Mouse (Mus musculus) liver, embryonic 14.5 days (tissue): ENCODE data around the gene Ndufb8. TPM values are rescaled to one million over a fixed set of nuclear protein-coding genes. Genes with fewer than 3 reads are reported as not detected.

Experiments used
- ATAC-seq: fragments of 200-750 bp; cut with Nextera tagmentation; 2 replicates; pipeline ENCODE4 v1.8.0; 2017; ENCODE audit warnings: moderate number of reproducible peaks, mild to moderate bottlenecking, moderate library complexity; ENCODE audit not compliant: insufficient read depth
- DNase-seq, 3 experiments: peaks; one replicate each; pipeline ENCODE4 v3.0.0-alpha.2; 2012 to 2013; ENCODE audit warnings: low read depth in 3 of 3, low spot score in 3 of 3
- H3K27ac ChIP-seq: fragments of 300-500 bp; sonication (generic); 2 replicates; pipeline ENCODE4 v1.5.1; 2014; ENCODE audit warnings: moderate library complexity, mild to moderate bottlenecking, control low read depth, inconsistent platforms
- H3K27me3 ChIP-seq: fragments of 300-500 bp; sonication (generic); 2 replicates; pipeline ENCODE4 v1.6.1; 2014; ENCODE audit warnings: mild to moderate bottlenecking, low read length, moderate library complexity; ENCODE audit not compliant: control insufficient read depth, insufficient read depth
- H3K36me3 ChIP-seq: fragments of 300-500 bp; sonication (generic); replicated peaks from 2 replicates; pipeline ENCODE4 v1.6.1; 2014; ENCODE audit warnings: low read depth; ENCODE audit not compliant: control insufficient read depth, insufficient read depth
- H3K4me1 ChIP-seq, 2 experiments: fragments of 200-500 bp in 1 of 2; fragments of 300-500 bp in 1 of 2; sonication (generic) in 1 of 2; replicated peaks; 2 replicates each; pipeline ENCODE4 v1.6.1; 2012 to 2014; ENCODE audit warnings: antibody characterized with exemption in 1 of 2, inconsistent platforms in 1 of 2, low read length in 1 of 2; ENCODE audit not compliant: control insufficient read depth in 2 of 2, insufficient read depth in 2 of 2
- H3K4me2 ChIP-seq: fragments of 300-500 bp; sonication (generic); 2 replicates; pipeline ENCODE4 v1.6.1; 2014; ENCODE audit warnings: low read depth, mild to moderate bottlenecking, control low read depth, moderate library complexity
- H3K4me3 ChIP-seq, 2 experiments: fragments of 200-500 bp in 1 of 2; fragments of 300-500 bp in 1 of 2; sonication (generic) in 1 of 2; 2 replicates each; pipeline ENCODE4 v1.5.1; 2012 to 2014; ENCODE audit warnings: low read depth in 2 of 2, low read length in 2 of 2, mild to moderate bottlenecking in 2 of 2, control low read depth in 1 of 2, inconsistent platforms in 1 of 2, moderate library complexity in 1 of 2; ENCODE audit not compliant: insufficient read depth in 1 of 2
- H3K9ac ChIP-seq: fragments of 300-500 bp; sonication (generic); replicated peaks from 2 replicates; pipeline ENCODE4 v1.6.1; 2014; ENCODE audit warnings: mild to moderate bottlenecking, control low read depth, moderate library complexity
- H3K9me3 ChIP-seq: fragments of 300-500 bp; sonication (generic); 2 replicates; pipeline ENCODE4 v1.6.1; 2016; ENCODE audit warnings: low read length, mixed read lengths; ENCODE audit not compliant: control insufficient read depth
- CTCF ChIP-seq: IDR thresholded peaks from 2 replicates; pipeline ENCODE4 v1.5.1; 2016; ENCODE audit warnings: antibody characterized with exemption, low read depth, control low read depth
- EP300 ChIP-seq: IDR thresholded peaks from 2 replicates; pipeline ENCODE4 v1.6.1; 2016; ENCODE audit warnings: antibody characterized with exemption, low read depth
- WGBS: fragments of 180-500 bp; shearing (Covaris S2); extraction: QIAGEN DNeasy Blood & Tissue Kit; methylation state at CpG from one replicate; pipeline ENCODE4 v1.1.7; 2014; ENCODE audit not compliant: insufficient replicate concordance; 5-methylcytosine and 5-hydroxymethylcytosine counted together
- polyA plus RNA-seq, 2 experiments: library from polyadenylated mRNA; depleted of rRNA in 1 of 2; stranded (reverse) in 1 of 2; unstranded in 1 of 2; fragments of >200 nt; fragmentation: Nextera tagmentation in 1 of 2; extraction: Ambion mirVana in 1 of 2; gene quantifications; 2 replicates each; pipeline versions ENCODE4 v1.2.1 to v1.2.3; 2012 to 2014

The Ndufb8 gene
- polyA plus RNA-seq, 2 experiments = 209 to 349 TPM

- Histone ChIP-seq H3K27me3 (no peaks in the 10 kb centered on the region), H3K9me3 (no peaks in the 10 kb centered on the region), H3K4me3 (no peak within 1 kb of the TSS), H3K27ac (no peak within 1 kb of the TSS), H3K4me1 (peaks cover 2 to 5% of the 10 kb centered on the region in 2 experiments; a peak in 3 of 4 replicates), H3K4me2 (peak within 1 kb of the TSS; percentile 86), H3K36me3 (peaks cover 34% of the 10 kb centered on the region), H3K9ac (no peak within 1 kb of the TSS)
- DNase-seq (no peak), ATAC-seq (no peak)
- no peak for TF ChIP-seq CTCF
- no peak for TF ChIP-seq EP300
- WGBS = 77% methylated on average over 4 of the region's 4 CpGs
Measured at GRCm38 (mm10) chr19:44552731-44553130, 2.5 kb downstream of the Ndufb8 start, which contains the start of gene Gm20538. TSS of gene Gm20538 (minus strand) at chr19:44552831.

DNA sequence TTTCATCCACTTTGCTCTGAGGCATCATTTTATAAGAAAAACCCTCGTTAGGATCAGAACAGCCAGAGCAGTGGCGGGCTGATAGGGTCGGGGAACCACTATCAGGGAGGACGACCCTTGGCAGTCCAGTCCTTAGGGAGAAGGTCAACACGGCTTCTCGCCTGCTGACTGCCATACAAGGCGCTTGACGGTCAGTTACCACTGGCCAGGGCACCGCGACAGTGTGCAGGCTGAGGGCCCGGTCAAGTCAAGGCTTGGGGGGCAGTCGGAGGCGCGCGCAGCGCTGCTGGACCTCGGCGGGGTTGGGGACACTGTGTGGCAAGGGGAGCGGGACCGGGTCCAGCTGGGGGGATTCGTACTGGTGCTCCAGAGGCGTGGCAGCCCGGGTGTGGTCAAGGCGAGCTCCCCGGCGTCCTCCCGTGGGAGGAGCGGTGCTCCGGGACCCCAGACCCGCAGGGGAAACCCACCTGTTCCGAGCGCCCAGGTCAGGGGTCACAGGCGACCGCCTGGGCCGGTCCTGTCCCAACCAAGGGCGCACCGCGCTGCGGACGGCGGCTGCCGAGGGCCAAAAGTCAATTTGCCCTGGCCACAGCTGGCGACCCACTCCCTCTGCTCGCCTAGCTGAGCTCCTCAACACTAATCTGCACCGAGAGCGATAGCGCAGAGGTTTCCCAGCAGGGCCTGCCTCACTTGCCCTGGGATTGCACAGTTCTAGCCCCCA lies 9.8 kb downstream of the Ndufb8 start, which contains the start of gene Sec31b:
Sec31b (minus strand) TSS at position 544 of the 721 bp plus-strand sequence.
- no peak within 1 kb of the TSS for H3K27ac ChIP-seq
- H3K9ac ChIP-seq = peak within 1 kb of the TSS; percentile 46
- H3K4me2 ChIP-seq = peak within 1 kb of the TSS; percentile 88
- peak within 1 kb of the TSS; percentile 40 to 57 for H3K4me3 ChIP-seq
- DNase-seq (no peak), ATAC-seq (peak; percentile 61; the same call in 1 of the 2 replicates)
- H3K9me3 ChIP-seq = no peaks in the 10 kb centered on the region
- 1% methylated on average over 47 of the region's 47 CpGs for whole genome bisulfite sequencing
- H3K36me3 ChIP-seq = peaks cover 16% of the 10 kb centered on the region
- no peak for TF ChIP-seq EP300
- TF ChIP-seq CTCF = no peak
- H3K27me3 ChIP-seq = no peaks in the 10 kb centered on the region
- H3K4me1 ChIP-seq = no peaks in the 10 kb centered on the region

DNA sequence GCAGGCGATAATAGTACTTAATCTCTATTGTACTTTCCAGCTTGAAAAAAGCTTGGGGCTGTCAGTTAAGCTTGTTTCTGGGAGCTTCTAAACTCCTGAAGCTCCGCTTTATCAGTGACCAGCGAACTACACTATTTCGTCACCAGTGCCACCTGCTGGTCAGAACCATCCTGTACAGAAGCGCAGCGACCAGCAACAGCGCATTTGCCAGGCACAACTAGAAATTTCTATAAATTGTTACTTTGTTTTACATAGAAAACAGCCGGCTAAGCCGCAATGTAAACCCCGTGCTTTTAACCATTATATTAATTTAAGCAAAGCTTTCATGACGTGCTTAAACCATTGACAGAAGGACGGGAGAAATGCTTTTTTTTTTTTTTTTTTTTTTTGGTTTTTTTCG lies 10.5 kb downstream of the Ndufb8 start:
- no peak for TF ChIP-seq EP300
- TF ChIP-seq CTCF = peak; percentile 85
- Histone ChIP-seq H3K27me3 (no peaks in the 10 kb centered on the region), H3K4me1 (no peaks in the 10 kb centered on the region), H3K9me3 (no peaks in the 10 kb centered on the region), H3K4me3 (peak overlapping the region in 1 of 2 experiments; percentile 57; a peak in 1 of 4 replicates), H3K27ac (no peak overlapping the region), H3K36me3 (peaks cover 9% of the 10 kb centered on the region), H3K4me2 (peak overlapping the region; percentile 88), H3K9ac (no peak overlapping the region)
- ATAC-seq = no peak; the same call in 1 of the 2 replicates
- WGBS = under 1% methylated on average over 13 of the region's 13 CpGs
- peak; percentile 60 to 63 (median 61) for DNase-seq

- 57% methylated on average over 10 of the region's 10 CpGs for WGBS
- Histone ChIP-seq H3K9me3 (no peaks in the 10 kb centered on the region), H3K4me1 (no peaks in the 10 kb centered on the region), H3K9ac (no peak overlapping the region), H3K27ac (no peak overlapping the region), H3K4me2 (peak overlapping the region; percentile 88), H3K4me3 (no peak overlapping the region), H3K27me3 (no peaks in the 10 kb centered on the region), H3K36me3 (peaks cover 5% of the 10 kb centered on the region)
- DNase-seq (no peak), ATAC-seq (no peak)
- TF ChIP-seq CTCF (no peak), EP300 (no peak)
Measured at GRCm38 (mm10) chr19:44544372-44544771, 10.9 kb downstream of the Ndufb8 start.

GRCm38 (mm10) chr19:44542694-44543178 lies 12.5 kb downstream of the Ndufb8 start:
- Histone ChIP-seq H3K27me3 (no peaks in the 10 kb centered on the region), H3K27ac (no peak overlapping the region), H3K36me3 (no peaks in the 10 kb centered on the region), H3K4me1 (no peaks in the 10 kb centered on the region), H3K9ac (no peak overlapping the region), H3K4me3 (no peak overlapping the region), H3K9me3 (no peaks in the 10 kb centered on the region), H3K4me2 (no peak overlapping the region)
- ATAC-seq = no peak
- WGBS = 66% methylated on average over 8 of the region's 8 CpGs
- DNase-seq = no peak
- TF ChIP-seq CTCF (no peak), EP300 (no peak)
